Comparison of ENCODE assay signal across 8 mouse cellular contexts in the genomic region with DNA sequence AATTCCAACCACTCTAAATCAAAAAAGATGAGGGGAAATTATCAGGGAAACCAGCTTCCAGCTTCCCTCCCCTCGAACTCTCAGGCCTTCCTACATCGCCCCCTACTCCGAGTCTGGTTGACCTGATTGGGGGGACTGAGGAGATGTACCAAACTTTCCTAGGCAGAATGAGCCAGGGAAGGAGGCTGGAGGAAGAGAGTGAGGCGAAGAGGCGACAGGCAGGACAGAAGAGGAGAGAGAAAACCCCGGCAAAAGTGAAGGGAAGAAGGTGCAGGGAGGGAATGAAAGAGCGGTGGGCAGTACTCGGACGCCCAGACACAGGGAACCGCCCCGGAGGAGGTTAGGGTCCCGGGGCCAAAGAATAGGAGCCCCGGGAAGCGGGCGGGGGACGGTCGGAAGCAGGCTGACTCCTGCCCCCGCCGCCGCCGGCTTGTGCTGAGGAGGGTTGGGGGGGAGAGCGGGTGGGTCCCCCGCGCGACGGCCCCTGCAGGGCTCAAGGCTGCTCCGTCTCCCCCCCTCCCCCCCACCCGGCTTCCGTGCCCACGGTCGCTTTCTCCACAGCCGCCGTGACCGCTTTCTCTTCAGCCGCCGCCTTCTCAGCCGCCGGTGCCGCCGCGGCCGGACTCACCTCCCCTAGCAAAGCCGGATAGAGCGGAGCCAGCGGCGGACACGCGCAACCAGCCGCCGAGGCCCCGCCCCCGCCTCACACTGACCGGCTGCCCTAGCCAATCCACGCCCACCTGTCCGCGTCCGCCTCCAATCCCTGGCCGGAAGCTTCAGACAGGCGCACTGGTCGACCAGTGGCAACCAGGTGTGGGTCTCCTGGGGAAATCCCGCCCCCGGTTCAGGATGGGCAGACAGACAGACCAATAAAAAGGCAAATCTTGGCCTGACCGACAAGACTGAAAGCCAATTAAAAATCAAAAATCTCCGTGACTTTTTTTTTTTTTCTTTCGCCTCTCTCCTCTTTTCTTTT. TPM values are rescaled to one million over a fixed set of nuclear protein-coding genes. Genes with fewer than 3 reads are reported as not detected.
DNase-seq lines count a peak whose midpoint lies in the region; ATAC-seq lines count a peak whose summit lies in the region.

A gene (minus strand): TSS at position 597 of the 976 bp plus-strand sequence.

- peak within 1 kb of the TSS; percentile 74 for H3K4me3 ChIP-seq in forebrain, embryonic 14.5 days (ENCODE audit: low read depth, low read length)
- H3K4me3 ChIP-seq in neural tube, embryonic 15.5 days (replicated peaks) = peak within 1 kb of the TSS; percentile 67

- peaks cover 37% of the 10 kb centered on the region for H3K4me1 ChIP-seq in forebrain, embryonic 14.5 days (ENCODE audit: control insufficient read depth, insufficient read depth, low read length)
- H3K4me1 ChIP-seq in neural tube, embryonic 15.5 days = peaks cover 36% of the 10 kb centered on the region

- peak; percentile 99 for DNase-seq in ES-CJ7 (ENCODE audit: low read depth, low spot score)
- peak; percentile 99 for DNase-seq in cerebellum, adult 11 months
- DNase-seq in forebrain, embryonic 14.5 days (ENCODE audit: low spot score) = peak; percentile 99
- peak; percentile 99 for DNase-seq in heart, postnatal 14 days
- peak; percentile 99 for DNase-seq in layer of hippocampus, adult 11-12 months (ENCODE audit: low spot score)
- peak; percentile 100 for DNase-seq in lung, adult 18-20 months
- peak; percentile 100 for DNase-seq in testis, postnatal 14 days (ENCODE audit: low spot score)

- H3K9me3 ChIP-seq in forebrain, embryonic 14.5 days (replicated peaks; ENCODE audit: control insufficient read depth, low read length) = no peaks in the 10 kb centered on the region
- no peaks in the 10 kb centered on the region for H3K9me3 ChIP-seq in neural tube, embryonic 15.5 days (replicated peaks)

- no peaks in the 10 kb centered on the region for H3K36me3 ChIP-seq in forebrain, embryonic 14.5 days (ENCODE audit: control insufficient read depth, insufficient read depth, low read length)
- H3K36me3 ChIP-seq in neural tube, embryonic 15.5 days = no peaks in the 10 kb centered on the region

- peak within 1 kb of the TSS; percentile 69 for H3K4me2 ChIP-seq in forebrain, embryonic 14.5 days (ENCODE audit: low read length)
- H3K4me2 ChIP-seq in neural tube, embryonic 15.5 days = peak within 1 kb of the TSS; percentile 74

- H3K9ac ChIP-seq in forebrain, embryonic 14.5 days (ENCODE audit: low read length) = peak within 1 kb of the TSS; percentile 83
- peak within 1 kb of the TSS; percentile 80 for H3K9ac ChIP-seq in neural tube, embryonic 15.5 days (replicated peaks)

- H3K27me3 ChIP-seq in forebrain, embryonic 14.5 days (replicated peaks; ENCODE audit: control insufficient read depth, insufficient read depth, low read length) = no peaks in the 10 kb centered on the region
- H3K27me3 ChIP-seq in neural tube, embryonic 15.5 days (replicated peaks) = no peaks in the 10 kb centered on the region

- ATAC-seq in forebrain, embryonic 14.5 days = peak; percentile 99
- peak; percentile 99 for ATAC-seq in neural tube, embryonic 15.5 days (ENCODE audit: low FRiP score)

- H3K27ac ChIP-seq in forebrain, embryonic 14.5 days (ENCODE audit: low read depth, low read length) = peak within 1 kb of the TSS; percentile 90
- H3K27ac ChIP-seq in neural tube, embryonic 15.5 days (replicated peaks) = peak within 1 kb of the TSS; percentile 92

- under 1% methylated on average over 40 of the region's 65 CpGs for WGBS in forebrain, embryonic 14.5 days
- WGBS in neural tube, embryonic 15.5 days = 0% methylated on average over 55 of the region's 65 CpGs

- intact Hi-C loops in heart, postnatal 14 days (cut with DNase I) = loop anchor here (5.0 kb wide), 2 partner anchors 130 kb away; a partner anchor contains a TSS

RNA-seq across cellular contexts. Expression of the gene that starts here (rescaled TPM):
- polyA plus RNA-seq in forebrain, embryonic 14.5 days (2014; fragmentation: Nextera tagmentation; extraction: Ambion mirVana) = 31.6 and 38.0 TPM in 2 replicates
- 10 to 100 TPM; 14.4 to 16.3 TPM for total RNA-seq in heart, postnatal 14 days (2021)
- polyA plus RNA-seq in neural tube, embryonic 15.5 days (2015; fragmentation: Nextera tagmentation; extraction: Ambion mirVana) = 21.1 and 25.4 TPM in 2 replicates

Comparison
In these comparisons a context has a peak if more than half of its experiments do, and no peak if none do; other contexts are left out.
1. Peak in every context shown above with its lines: DNase-seq, ATAC-seq, H3K4me3 ChIP-seq and H3K27ac ChIP-seq.